ENCODE assay signal across 8 mouse cellular contexts in the genomic region with DNA sequence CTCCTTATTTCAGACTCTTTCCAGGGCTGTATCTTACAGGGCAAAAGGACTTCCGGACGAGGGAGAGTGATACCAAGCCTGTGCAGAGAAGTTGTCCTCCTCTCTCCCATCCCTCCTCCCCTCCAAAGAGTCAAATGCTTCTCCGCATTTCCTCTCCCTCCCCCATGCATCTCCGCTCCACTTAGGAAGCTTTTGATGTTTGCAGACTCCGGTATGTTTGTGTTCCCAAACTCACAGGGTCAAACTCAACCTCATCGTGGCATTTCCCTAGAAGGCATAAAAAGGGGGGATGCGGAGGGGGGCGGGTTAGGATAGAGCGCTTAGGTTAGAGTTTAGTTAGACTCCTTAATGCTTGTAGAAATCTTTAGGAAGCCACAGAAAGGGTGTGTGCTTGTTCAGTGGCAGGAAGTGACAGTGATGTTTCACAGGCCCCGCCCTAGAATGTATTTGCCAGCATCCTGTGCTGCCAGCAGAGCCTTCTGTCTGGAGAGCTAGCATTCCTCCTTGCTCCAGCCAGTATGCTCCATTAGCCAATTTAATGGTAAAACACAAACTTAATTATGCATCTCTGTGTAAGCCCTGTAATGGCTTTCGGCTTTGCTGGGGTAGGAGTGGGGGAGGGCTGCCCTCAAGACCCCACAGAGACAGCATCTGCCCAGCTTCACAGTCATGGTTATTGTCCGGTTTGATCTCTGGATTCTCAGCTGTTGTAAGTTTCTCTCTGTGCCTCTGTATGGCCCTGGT. TPM values are rescaled to one million over a fixed set of nuclear protein-coding genes. Genes with fewer than 3 reads are reported as not detected.
A peak's percentile ranks its signal among the peaks of the same experiment; 100 is the strongest.
DNase-seq lines count a peak whose midpoint lies in the region; ATAC-seq and TF ChIP-seq lines count a peak whose summit lies in the region.

No protein-coding gene starts in this region.

- H3K27ac ChIP-seq in intestine, embryonic 16.5 days (ENCODE audit: low read length) = peak overlapping the region; percentile 53
- H3K27ac ChIP-seq in neural tube, embryonic 11.5 days (ENCODE audit: low read depth, low read length) = 0 out of 2 replicates have a peak overlapping the region, but pooled peaks have one; percentile 35

- H3K9me3 ChIP-seq in intestine, embryonic 16.5 days (ENCODE audit: control insufficient read depth, low read length) = no peaks in the 10 kb centered on the region
- H3K9me3 ChIP-seq in neural tube, embryonic 11.5 days (ENCODE audit: control insufficient read depth, low read length) = no peaks in the 10 kb centered on the region

- peak; percentile 28 for DNase-seq in left cerebral cortex, postnatal 4 days
- no peak for DNase-seq in left cerebral cortex, adult 8-10 months (ENCODE audit: low spot score in 2 of 2)
- DNase-seq in embryo, embryonic 10 days (ENCODE audit: low spot score) = peak; percentile 77
- DNase-seq in heart, adult 18-20 months = peak; percentile 67 to 68
- peak; percentile 21 for DNase-seq in lung, adult 2 months
- peak; percentile 58 for DNase-seq in neural tube, embryonic 11.5 days (ENCODE audit: low spot score)
- DNase-seq in testis, postnatal 10 days (ENCODE audit: low spot score) = no peak

- TF ChIP-seq POLR2A in lung, adult 2 months (IDR thresholded peaks at IDR 0.05; ENCODE audit: borderline replicate concordance, extremely low read depth, low read depth, low read length) = peak; percentile 28; the same call in 1 of the 2 replicates

- peak overlapping the region; percentile 41 for H3K4me3 ChIP-seq in intestine, embryonic 16.5 days (ENCODE audit: low read length)
- H3K4me3 ChIP-seq in lung, adult 2 months (replicated peaks; ENCODE audit: extremely low read depth, low read depth, low read length) = peak overlapping the region; percentile 43
- H3K4me3 ChIP-seq in neural tube, embryonic 11.5 days (ENCODE audit: low read depth, low read length) = no peak overlapping the region

- intact Hi-C loops in left cerebral cortex, postnatal 4 days (cut with DNase I) = no loop called here

- TF ChIP-seq CTCF in lung, adult 2 months (IDR thresholded peaks at IDR 0.05; ENCODE audit: insufficient read depth, low read length) = no peak

- H3K4me2 ChIP-seq in intestine, embryonic 16.5 days (ENCODE audit: low read depth, low read length) = peak overlapping the region; percentile 50
- peak overlapping the region; percentile 4 for H3K4me2 ChIP-seq in neural tube, embryonic 11.5 days (ENCODE audit: low read depth)

- ATAC-seq in intestine, embryonic 16.5 days = peak; percentile 76
- peak; percentile 70 for ATAC-seq in neural tube, embryonic 11.5 days (ENCODE audit: insufficient read depth, low FRiP score, low TSS enrichment)

- H3K27me3 ChIP-seq in intestine, embryonic 16.5 days (replicated peaks; ENCODE audit: control insufficient read depth, insufficient read depth, low read length) = no peaks in the 10 kb centered on the region
- no peaks in the 10 kb centered on the region for H3K27me3 ChIP-seq in neural tube, embryonic 11.5 days (ENCODE audit: control insufficient read depth, insufficient read depth, low read length)

- no peaks in the 10 kb centered on the region for H3K36me3 ChIP-seq in intestine, embryonic 16.5 days (ENCODE audit: control insufficient read depth, insufficient read depth, low read length)
- no peaks in the 10 kb centered on the region for H3K36me3 ChIP-seq in neural tube, embryonic 11.5 days (ENCODE audit: control insufficient read depth, insufficient read depth, low read length)

- no peaks in the 10 kb centered on the region for H3K4me1 ChIP-seq in intestine, embryonic 16.5 days (ENCODE audit: control insufficient read depth, insufficient read depth, low read length)
- peaks cover 6% of the 10 kb centered on the region for H3K4me1 ChIP-seq in lung, adult 2 months (ENCODE audit: control insufficient read depth, insufficient read depth, low read length)
- H3K4me1 ChIP-seq in neural tube, embryonic 11.5 days (ENCODE audit: control insufficient read depth, insufficient read depth, low read length) = peaks cover 9% of the 10 kb centered on the region; the same call in 1 of the 2 replicates

- 11% methylated on average over 12 of the region's 12 CpGs for WGBS in intestine, embryonic 16.5 days
- 7% methylated on average over 12 of the region's 12 CpGs for WGBS in lung, adult 2 months
- WGBS in neural tube, embryonic 11.5 days = 18% methylated on average over 12 of the region's 12 CpGs

- H3K9ac ChIP-seq in intestine, embryonic 16.5 days (ENCODE audit: low read depth, low read length) = peak overlapping the region; percentile 27; the same call in 1 of the 2 replicates
- peak overlapping the region; percentile 23; the same call in 1 of the 2 replicates for H3K9ac ChIP-seq in neural tube, embryonic 11.5 days (ENCODE audit: low read length)

RNA-seq across cellular contexts. Expression of a gene that starts 18.6 kb away (rescaled TPM):
- total RNA-seq in left cerebral cortex, postnatal 4 days (2021) = 1 to 10 TPM; 1.9 to 2.0 TPM
- under 1 TPM; 0.17 to 0.46 (median 0.33) TPM for total RNA-seq in left cerebral cortex, adult 8-10 months (2022)
- total RNA-seq in heart, adult 18-20 months (2021) = under 1 TPM; 0.30 to 0.67 TPM
- 5.6 and 5.9 TPM in 2 replicates for polyA plus RNA-seq in intestine, embryonic 16.5 days (2015; fragmentation: Nextera tagmentation; extraction: Ambion mirVana)
- 0.19 and 0.37 TPM in 2 replicates for polyA plus RNA-seq in lung, adult 2 months (2012; rRNA removed)
- 12.3 and 14.8 TPM in 2 replicates for polyA plus RNA-seq in neural tube, embryonic 11.5 days (2014; fragmentation: Nextera tagmentation; extraction: Ambion mirVana)

Comparison
In these comparisons a context has a peak if more than half of its experiments do, and no peak if none do; other contexts are left out.
1. DNase-seq: peak in left cerebral cortex, postnatal 4 days (single experiment), embryo, embryonic 10 days (single experiment), heart, adult 18-20 months (2 of 2), lung, adult 2 months (single experiment) and neural tube, embryonic 11.5 days (single experiment); none in left cerebral cortex, adult 8-10 months (0 of 2) and testis, postnatal 10 days (single experiment).